Comparison of ENCODE assay signal across 25 mouse cellular contexts in genomic region chr2:32977114-32977513, GRCm38 (mm10). TPM values are rescaled to one million over a fixed set of nuclear protein-coding genes. Genes with fewer than 3 reads are reported as not detected.
DNase-seq lines count a peak whose midpoint lies in the region; ATAC-seq and TF ChIP-seq lines count a peak whose summit lies in the region.
"Had no signal": no experiment of that assay in that cellular context is flagged by ENCODE, and none has a peak within 500 bp of the region (broad histone marks: within the 10 kb centered on the region; RNA-seq: fewer than 3 reads in every experiment).

No protein-coding gene starts in this region.

- TF ChIP-seq POLR2A in brain, embryonic 14.5 days (IDR thresholded peaks at IDR 0.05; ENCODE audit: borderline replicate concordance, extremely low read depth, insufficient read depth, insufficient read length, poor library complexity, severe bottlenecking) = no peak

- H3K27me3 ChIP-seq in forebrain, embryonic 14.5 days (replicated peaks; ENCODE audit: control insufficient read depth, insufficient read depth, low read length) = no peaks in the 10 kb centered on the region
- H3K27me3 ChIP-seq in forebrain, embryonic 12.5 days = peaks cover 3% of the 10 kb centered on the region; the same call in 1 of the 2 replicates
- H3K27me3 ChIP-seq in hindbrain, embryonic 13.5 days = no peaks in the 10 kb centered on the region
- no peaks in the 10 kb centered on the region for H3K27me3 ChIP-seq in hindbrain, embryonic 12.5 days
- H3K27me3 ChIP-seq in midbrain, embryonic 15.5 days (replicated peaks) = no peaks in the 10 kb centered on the region
- H3K27me3 ChIP-seq in midbrain, embryonic 13.5 days = no peaks in the 10 kb centered on the region
- H3K27me3 ChIP-seq: embryonic facial prominence, embryonic 12.5 days; embryonic facial prominence, embryonic 15.5 days; Patski had no signal

- H3K9ac ChIP-seq in forebrain, embryonic 14.5 days (ENCODE audit: low read length) = no peak overlapping the region
- H3K9ac ChIP-seq in forebrain, embryonic 12.5 days = no peak overlapping the region
- H3K9ac ChIP-seq in hindbrain, embryonic 13.5 days = no peak overlapping the region
- H3K9ac ChIP-seq in hindbrain, embryonic 12.5 days = no peak overlapping the region
- no peak overlapping the region for H3K9ac ChIP-seq in midbrain, embryonic 15.5 days
- no peak overlapping the region for H3K9ac ChIP-seq in midbrain, embryonic 13.5 days (replicated peaks)
- H3K9ac ChIP-seq: embryonic facial prominence, embryonic 12.5 days; embryonic facial prominence, embryonic 15.5 days had no signal

- TF ChIP-seq CTCF in brain, embryonic 14.5 days (IDR thresholded peaks at IDR 0.05; ENCODE audit: borderline replicate concordance, extremely low read depth, insufficient read depth, insufficient read length) = no peak

- no peaks in the 10 kb centered on the region for H3K9me3 ChIP-seq in forebrain, embryonic 14.5 days (replicated peaks; ENCODE audit: control insufficient read depth, low read length)
- H3K9me3 ChIP-seq in forebrain, embryonic 12.5 days = no peaks in the 10 kb centered on the region
- H3K9me3 ChIP-seq in hindbrain, embryonic 13.5 days = no peaks in the 10 kb centered on the region
- H3K9me3 ChIP-seq in hindbrain, embryonic 12.5 days (replicated peaks) = no peaks in the 10 kb centered on the region
- no peaks in the 10 kb centered on the region for H3K9me3 ChIP-seq in midbrain, embryonic 15.5 days
- H3K9me3 ChIP-seq in midbrain, embryonic 13.5 days = no peaks in the 10 kb centered on the region
- H3K9me3 ChIP-seq: embryonic facial prominence, embryonic 12.5 days; embryonic facial prominence, embryonic 15.5 days; G1E had no signal

- DNase-seq in forebrain, embryonic 14.5 days (ENCODE audit: low spot score) = peak; percentile 23
- peak; percentile 55 for DNase-seq in brain, embryonic 14.5 days (ENCODE audit: low read depth)
- DNase-seq in frontal cortex, postnatal 14 days (ENCODE audit: low spot score in 2 of 2) = no peak
- DNase-seq: adrenal gland, postnatal 10 days; adrenal gland, postnatal 36 days; B cell, adult 2 months; cerebellum, adult 11 months; cerebellum, adult 2 months; cerebellum, adult 9-11 months; cerebellum, postnatal 25 days; gastrocnemius, postnatal 14 days; heart, adult 11 months; kidney, adult 2 months had no signal

- H3K4me1 ChIP-seq in forebrain, embryonic 14.5 days (ENCODE audit: control insufficient read depth, insufficient read depth, low read length) = peaks cover 4% of the 10 kb centered on the region; the same call in 1 of the 2 replicates
- H3K4me1 ChIP-seq in forebrain, embryonic 12.5 days = peaks cover 18% of the 10 kb centered on the region
- peaks cover 33% of the 10 kb centered on the region for H3K4me1 ChIP-seq in hindbrain, embryonic 13.5 days (replicated peaks)
- H3K4me1 ChIP-seq in hindbrain, embryonic 12.5 days = peaks cover 17% of the 10 kb centered on the region
- H3K4me1 ChIP-seq in midbrain, embryonic 15.5 days = peaks cover 14% of the 10 kb centered on the region
- H3K4me1 ChIP-seq in midbrain, embryonic 13.5 days (replicated peaks) = peaks cover 12% of the 10 kb centered on the region

- no peak for ATAC-seq in forebrain, embryonic 14.5 days
- ATAC-seq in forebrain, embryonic 12.5 days (ENCODE audit: low FRiP score) = no peak
- ATAC-seq in hindbrain, embryonic 13.5 days (ENCODE audit: low FRiP score) = no peak
- ATAC-seq in hindbrain, embryonic 12.5 days (ENCODE audit: low FRiP score) = no peak
- ATAC-seq in midbrain, embryonic 15.5 days (replicated peaks) = no peak
- ATAC-seq in midbrain, embryonic 13.5 days = no peak
- ATAC-seq: intestine, postnatal 0 days; Patski had no signal

- WGBS in forebrain, embryonic 14.5 days = 74% methylated on average over 5 of the region's 5 CpGs
- 82% methylated on average over 5 of the region's 5 CpGs for WGBS in forebrain, embryonic 12.5 days
- 73% methylated on average over 5 of the region's 5 CpGs for WGBS in hindbrain, embryonic 13.5 days
- WGBS in hindbrain, embryonic 12.5 days = 86% methylated on average over 5 of the region's 5 CpGs
- WGBS in midbrain, embryonic 15.5 days = 77% methylated on average over 5 of the region's 5 CpGs
- 82% methylated on average over 5 of the region's 5 CpGs for WGBS in midbrain, embryonic 13.5 days

- peak overlapping the region; percentile 29; the same call in 1 of the 2 replicates for H3K27ac ChIP-seq in forebrain, embryonic 14.5 days (ENCODE audit: low read depth, low read length)
- no peak overlapping the region for H3K27ac ChIP-seq in forebrain, embryonic 12.5 days
- peak overlapping the region; percentile 48; the same call in 1 of the 2 replicates for H3K27ac ChIP-seq in hindbrain, embryonic 13.5 days
- no peak overlapping the region for H3K27ac ChIP-seq in hindbrain, embryonic 12.5 days
- H3K27ac ChIP-seq in midbrain, embryonic 15.5 days = peak overlapping the region; percentile 28; the same call in 1 of the 2 replicates
- H3K27ac ChIP-seq in midbrain, embryonic 13.5 days = no peak overlapping the region
- H3K27ac ChIP-seq: embryonic facial prominence, embryonic 12.5 days; embryonic facial prominence, embryonic 15.5 days; gastrocnemius, adult 2 months had no signal

- peaks cover 32% of the 10 kb centered on the region for H3K36me3 ChIP-seq in forebrain, embryonic 14.5 days (ENCODE audit: control insufficient read depth, insufficient read depth, low read length)
- peaks cover 14% of the 10 kb centered on the region; the same call in 1 of the 2 replicates for H3K36me3 ChIP-seq in forebrain, embryonic 12.5 days (replicated peaks)
- H3K36me3 ChIP-seq in hindbrain, embryonic 13.5 days = peaks cover 43% of the 10 kb centered on the region
- peaks cover 38% of the 10 kb centered on the region for H3K36me3 ChIP-seq in hindbrain, embryonic 12.5 days
- peaks cover 8% of the 10 kb centered on the region; the same call in 1 of the 2 replicates for H3K36me3 ChIP-seq in midbrain, embryonic 15.5 days (replicated peaks)
- H3K36me3 ChIP-seq in midbrain, embryonic 13.5 days = peaks cover 43% of the 10 kb centered on the region

- no peak overlapping the region for H3K4me2 ChIP-seq in forebrain, embryonic 14.5 days (ENCODE audit: low read length)
- no peak overlapping the region for H3K4me2 ChIP-seq in forebrain, embryonic 12.5 days
- no peak overlapping the region for H3K4me2 ChIP-seq in hindbrain, embryonic 13.5 days
- no peak overlapping the region for H3K4me2 ChIP-seq in hindbrain, embryonic 12.5 days (replicated peaks)
- H3K4me2 ChIP-seq in midbrain, embryonic 15.5 days = no peak overlapping the region
- no peak overlapping the region for H3K4me2 ChIP-seq in midbrain, embryonic 13.5 days (replicated peaks)
- H3K4me2 ChIP-seq: embryonic facial prominence, embryonic 12.5 days; embryonic facial prominence, embryonic 15.5 days; heart, embryonic 11.5 days had no signal

- H3K4me3 ChIP-seq in forebrain, embryonic 14.5 days (ENCODE audit: low read depth, low read length) = no peak overlapping the region
- no peak overlapping the region for H3K4me3 ChIP-seq in forebrain, embryonic 12.5 days (replicated peaks)
- H3K4me3 ChIP-seq in hindbrain, embryonic 13.5 days = no peak overlapping the region
- H3K4me3 ChIP-seq in hindbrain, embryonic 12.5 days = no peak overlapping the region
- no peak overlapping the region for H3K4me3 ChIP-seq in midbrain, embryonic 15.5 days
- no peak overlapping the region for H3K4me3 ChIP-seq in midbrain, embryonic 13.5 days (replicated peaks)
- H3K4me3 ChIP-seq: embryonic facial prominence, embryonic 12.5 days; embryonic facial prominence, embryonic 15.5 days; gastrocnemius, adult 2 months had no signal

RNA-seq across cellular contexts. Expression of gene Slc2a8, which starts 4.8 kb away (rescaled TPM):
- polyA plus RNA-seq in forebrain, embryonic 14.5 days (2014; fragmentation: Nextera tagmentation; extraction: Ambion mirVana) = 11.2 TPM in 2 replicates
- polyA plus RNA-seq in forebrain, embryonic 12.5 days (2016; fragmentation: Nextera tagmentation; extraction: Ambion mirVana) = 14.4 and 16.3 TPM in 2 replicates
- 19.8 and 25.7 TPM in 2 replicates for polyA plus RNA-seq in hindbrain, embryonic 13.5 days (2015; fragmentation: Nextera tagmentation; extraction: Ambion mirVana)
- 22.4 and 23.9 TPM in 2 replicates for polyA plus RNA-seq in hindbrain, embryonic 12.5 days (2016; fragmentation: Nextera tagmentation; extraction: Ambion mirVana)
- 22.4 and 24.5 TPM in 2 replicates for polyA plus RNA-seq in midbrain, embryonic 15.5 days (2015; fragmentation: Nextera tagmentation; extraction: Ambion mirVana)
- polyA plus RNA-seq in midbrain, embryonic 13.5 days (2015; fragmentation: Nextera tagmentation; extraction: Ambion mirVana) = 19.2 and 20.6 TPM in 2 replicates
- 26.9 and 40.6 TPM in 2 replicates for polyA plus RNA-seq in brain, embryonic 14.5 days (2012; rRNA removed)

RNA-seq across cellular contexts. Expression of gene Lrsam1, which starts 15.7 kb away (rescaled TPM):
- 13.6 and 15.7 TPM in 2 replicates for polyA plus RNA-seq in forebrain, embryonic 14.5 days (2014; fragmentation: Nextera tagmentation; extraction: Ambion mirVana)
- polyA plus RNA-seq in forebrain, embryonic 12.5 days (2016; fragmentation: Nextera tagmentation; extraction: Ambion mirVana) = 16.6 and 18.2 TPM in 2 replicates
- polyA plus RNA-seq in hindbrain, embryonic 13.5 days (2015; fragmentation: Nextera tagmentation; extraction: Ambion mirVana) = 19.6 and 26.0 TPM in 2 replicates
- polyA plus RNA-seq in hindbrain, embryonic 12.5 days (2016; fragmentation: Nextera tagmentation; extraction: Ambion mirVana) = 19.0 and 22.0 TPM in 2 replicates
- 22.8 and 24.2 TPM in 2 replicates for polyA plus RNA-seq in midbrain, embryonic 15.5 days (2015; fragmentation: Nextera tagmentation; extraction: Ambion mirVana)
- polyA plus RNA-seq in midbrain, embryonic 13.5 days (2015; fragmentation: Nextera tagmentation; extraction: Ambion mirVana) = 18.1 and 21.1 TPM in 2 replicates
- 28.4 and 31.8 TPM in 2 replicates for polyA plus RNA-seq in brain, embryonic 14.5 days (2012; rRNA removed)

RNA-seq across cellular contexts. Expression of gene Rpl12, which starts 15.8 kb away (rescaled TPM):
- polyA plus RNA-seq in forebrain, embryonic 14.5 days (2014; fragmentation: Nextera tagmentation; extraction: Ambion mirVana) = 94.3 and 128 TPM in 2 replicates
- 115 and 128 TPM in 2 replicates for polyA plus RNA-seq in forebrain, embryonic 12.5 days (2016; fragmentation: Nextera tagmentation; extraction: Ambion mirVana)
- polyA plus RNA-seq in hindbrain, embryonic 13.5 days (2015; fragmentation: Nextera tagmentation; extraction: Ambion mirVana) = 92.0 and 108 TPM in 2 replicates
- polyA plus RNA-seq in hindbrain, embryonic 12.5 days (2016; fragmentation: Nextera tagmentation; extraction: Ambion mirVana) = 101 and 114 TPM in 2 replicates
- 82.5 and 85.8 TPM in 2 replicates for polyA plus RNA-seq in midbrain, embryonic 15.5 days (2015; fragmentation: Nextera tagmentation; extraction: Ambion mirVana)
- 88.9 and 96.0 TPM in 2 replicates for polyA plus RNA-seq in midbrain, embryonic 13.5 days (2015; fragmentation: Nextera tagmentation; extraction: Ambion mirVana)
- polyA plus RNA-seq in brain, embryonic 14.5 days (2012; rRNA removed) = 554 and 748 TPM in 2 replicates

Comparison
In these comparisons a context has a peak if more than half of its experiments do, and no peak if none do; other contexts are left out.
1. H3K27ac ChIP-seq: peak in forebrain, embryonic 14.5 days (single experiment), hindbrain, embryonic 13.5 days (single experiment) and midbrain, embryonic 15.5 days (single experiment); none in forebrain, embryonic 12.5 days (single experiment), hindbrain, embryonic 12.5 days (single experiment) and midbrain, embryonic 13.5 days (single experiment).
2. DNase-seq: peak in forebrain, embryonic 14.5 days (single experiment) and brain, embryonic 14.5 days (single experiment); none in frontal cortex, postnatal 14 days (0 of 2).